Mouse (Mus musculus): Measurements from ENCODE around the gene Gm815. TPM values are rescaled to one million over a fixed set of nuclear protein-coding genes. Genes with fewer than 3 reads are reported as not detected.

Gene Gm815
- not detected in 2 replicates for polyA plus RNA-seq (2014; fragmentation: Nextera tagmentation; extraction: Ambion mirVana)

DNA sequence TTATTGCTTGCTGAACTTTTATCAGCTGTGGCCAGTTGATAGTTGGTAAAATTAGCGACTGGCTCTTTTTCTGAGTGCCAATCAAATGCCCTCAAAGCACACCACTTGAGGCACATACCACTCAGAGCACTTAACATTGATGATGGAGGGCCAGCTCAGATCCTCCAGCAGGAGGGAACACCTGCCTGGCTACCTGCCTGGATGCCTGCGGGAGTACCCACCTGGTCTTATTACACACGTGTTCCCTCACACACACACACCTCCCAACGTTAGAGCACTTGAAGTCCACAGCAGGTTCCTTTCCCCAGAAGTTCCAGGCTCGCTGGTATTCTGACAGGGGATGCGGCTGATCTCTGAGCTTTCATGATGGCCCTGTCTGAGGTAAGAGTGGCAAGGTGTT is at the start of gene Gm815:
Gene Gm815 (plus strand): TSS at position 266 of the 400 bp plus-strand sequence.
- ATAC-seq (ENCODE audit: low FRiP score, low TSS enrichment) (no peak), DNase-seq (no peak)
- no peak within 1 kb of the TSS for H3K27ac ChIP-seq (replicated peaks; ENCODE audit: low read depth, low read length)
- H3K27me3 ChIP-seq (ENCODE audit: control insufficient read depth, insufficient read depth, low read length): no peaks in the 10 kb centered on the region
- H3K4me2 ChIP-seq (ENCODE audit: low read length): no peak within 1 kb of the TSS
- no peaks in the 10 kb centered on the region for H3K4me1 ChIP-seq (ENCODE audit: control insufficient read depth, insufficient read depth, low read length)
- no peak within 1 kb of the TSS for H3K4me3 ChIP-seq (replicated peaks; ENCODE audit: low read depth, low read length)
- 89% methylated on average over 6 of the region's 6 CpGs for WGBS
- H3K36me3 ChIP-seq (ENCODE audit: control insufficient read depth, insufficient read depth, low read length): no peaks in the 10 kb centered on the region
- H3K9me3 ChIP-seq (ENCODE audit: control insufficient read depth, low read length): no peaks in the 10 kb centered on the region
- H3K9ac ChIP-seq (replicated peaks; ENCODE audit: low read length): no peak within 1 kb of the TSS

DNA sequence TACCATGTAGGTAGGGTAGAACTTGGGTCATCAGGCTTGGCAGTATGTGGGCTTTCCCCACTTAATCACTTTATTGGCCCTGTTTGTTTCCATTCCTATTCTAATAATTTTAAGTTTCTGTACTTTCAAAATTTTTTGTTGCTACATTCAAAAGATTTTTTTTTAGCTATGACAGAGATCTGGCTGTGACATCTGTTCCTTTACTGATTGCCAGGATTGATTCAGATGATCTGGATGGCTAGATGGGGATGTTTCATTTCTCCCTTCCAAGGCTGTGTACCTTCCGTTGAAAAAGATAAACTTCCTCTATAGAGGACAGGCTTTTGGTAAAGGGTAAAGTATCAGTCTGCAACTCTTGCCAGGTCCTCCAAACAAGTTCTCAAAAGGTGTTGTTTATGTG is 48.1 kb upstream of the Gm815 start:
- ATAC-seq (ENCODE audit: low FRiP score, low TSS enrichment): no peak
- H3K4me3 ChIP-seq (replicated peaks; ENCODE audit: low read depth, low read length): no peak overlapping the region
- H3K36me3 ChIP-seq (ENCODE audit: control insufficient read depth, insufficient read depth, low read length): no peaks in the 10 kb centered on the region
- DNase-seq: no peak
- no peak overlapping the region for H3K4me2 ChIP-seq (ENCODE audit: low read length)
- H3K9ac ChIP-seq (replicated peaks; ENCODE audit: low read length): no peak overlapping the region
- no peaks in the 10 kb centered on the region for H3K4me1 ChIP-seq (ENCODE audit: control insufficient read depth, insufficient read depth, low read length)
- no peaks in the 10 kb centered on the region for H3K27me3 ChIP-seq (ENCODE audit: control insufficient read depth, insufficient read depth, low read length)
- WGBS: 90% methylated on average over 1 of the region's 1 CpGs
- H3K9me3 ChIP-seq (ENCODE audit: control insufficient read depth, low read length): no peaks in the 10 kb centered on the region
- H3K27ac ChIP-seq (replicated peaks; ENCODE audit: low read depth, low read length): no peak overlapping the region

DNA sequence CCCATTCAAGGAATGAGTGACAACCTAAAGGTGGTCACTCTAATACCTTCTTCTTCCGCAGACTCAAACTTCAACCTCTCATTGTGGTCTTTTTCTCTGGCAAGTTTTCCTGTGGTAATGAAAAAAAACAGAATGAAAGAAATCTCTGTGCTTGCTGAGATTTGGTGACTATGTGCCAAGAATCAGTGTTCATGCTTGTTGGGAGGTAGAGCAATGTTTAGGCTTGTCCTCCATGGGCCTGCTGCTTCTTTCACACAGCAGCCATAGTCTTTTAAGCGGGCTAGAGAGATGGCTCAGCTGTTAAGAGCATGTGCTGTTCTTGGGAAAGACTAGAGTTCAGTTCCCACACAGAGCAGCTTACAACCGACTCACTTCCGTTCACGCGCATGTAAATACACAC is 41.8 kb upstream of the Gm815 start:
- Histone ChIP-seq H3K27ac (replicated peaks; ENCODE audit: low read depth, low read length) (peak overlapping the region; percentile 97), H3K9ac (replicated peaks; ENCODE audit: low read length) (no peak overlapping the region), H3K9me3 (ENCODE audit: control insufficient read depth, low read length) (no peaks in the 10 kb centered on the region), H3K4me2 (ENCODE audit: low read length) (no peak overlapping the region), H3K36me3 (ENCODE audit: control insufficient read depth, insufficient read depth, low read length) (no peaks in the 10 kb centered on the region), H3K4me1 (ENCODE audit: control insufficient read depth, insufficient read depth, low read length) (peaks cover 24% of the 10 kb centered on the region), H3K4me3 (replicated peaks; ENCODE audit: low read depth, low read length) (no peak overlapping the region), H3K27me3 (ENCODE audit: control insufficient read depth, insufficient read depth, low read length) (no peaks in the 10 kb centered on the region)
- DNase-seq (no peak), ATAC-seq (ENCODE audit: low FRiP score, low TSS enrichment) (no peak)
- WGBS: 79% methylated on average over 6 of the region's 6 CpGs

DNA sequence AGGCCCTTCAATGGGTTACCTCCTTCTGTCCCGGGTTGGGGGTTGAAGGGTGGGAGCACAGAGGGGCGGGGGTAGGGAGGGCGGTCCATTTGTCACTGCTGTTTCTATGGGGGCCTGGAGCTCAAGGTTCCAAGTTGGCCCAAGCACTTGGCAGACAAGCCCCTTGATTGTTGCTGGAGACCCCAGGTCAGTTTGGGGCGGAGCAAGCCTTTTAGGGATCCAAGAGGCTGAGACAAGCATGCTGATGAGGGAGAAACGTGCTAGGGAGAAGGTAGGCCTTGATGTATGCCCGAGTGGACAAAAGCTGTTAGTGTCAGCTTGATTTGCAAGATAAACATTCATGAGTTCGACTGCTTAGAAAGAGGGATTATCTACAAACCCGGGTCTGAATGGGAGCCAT is 40.9 kb upstream of the Gm815 start:
- 1% methylated on average over 8 of the region's 8 CpGs for WGBS
- peak; percentile 81 for DNase-seq
- Histone ChIP-seq H3K4me1 (ENCODE audit: control insufficient read depth, insufficient read depth, low read length) (peaks cover 24% of the 10 kb centered on the region), H3K36me3 (ENCODE audit: control insufficient read depth, insufficient read depth, low read length) (no peaks in the 10 kb centered on the region), H3K9me3 (ENCODE audit: control insufficient read depth, low read length) (no peaks in the 10 kb centered on the region), H3K27ac (replicated peaks; ENCODE audit: low read depth, low read length) (peak overlapping the region; percentile 97), H3K9ac (replicated peaks; ENCODE audit: low read length) (0 out of 2 replicates have a peak overlapping the region, but pooled peaks have one; percentile 12), H3K4me3 (replicated peaks; ENCODE audit: low read depth, low read length) (peak overlapping the region; percentile 27; the same call in 1 of the 2 replicates), H3K4me2 (ENCODE audit: low read length) (peak overlapping the region; percentile 63), H3K27me3 (ENCODE audit: control insufficient read depth, insufficient read depth, low read length) (no peaks in the 10 kb centered on the region)
- ATAC-seq (ENCODE audit: low FRiP score, low TSS enrichment): peak; percentile 81; the same call in 1 of the 2 replicates

DNA sequence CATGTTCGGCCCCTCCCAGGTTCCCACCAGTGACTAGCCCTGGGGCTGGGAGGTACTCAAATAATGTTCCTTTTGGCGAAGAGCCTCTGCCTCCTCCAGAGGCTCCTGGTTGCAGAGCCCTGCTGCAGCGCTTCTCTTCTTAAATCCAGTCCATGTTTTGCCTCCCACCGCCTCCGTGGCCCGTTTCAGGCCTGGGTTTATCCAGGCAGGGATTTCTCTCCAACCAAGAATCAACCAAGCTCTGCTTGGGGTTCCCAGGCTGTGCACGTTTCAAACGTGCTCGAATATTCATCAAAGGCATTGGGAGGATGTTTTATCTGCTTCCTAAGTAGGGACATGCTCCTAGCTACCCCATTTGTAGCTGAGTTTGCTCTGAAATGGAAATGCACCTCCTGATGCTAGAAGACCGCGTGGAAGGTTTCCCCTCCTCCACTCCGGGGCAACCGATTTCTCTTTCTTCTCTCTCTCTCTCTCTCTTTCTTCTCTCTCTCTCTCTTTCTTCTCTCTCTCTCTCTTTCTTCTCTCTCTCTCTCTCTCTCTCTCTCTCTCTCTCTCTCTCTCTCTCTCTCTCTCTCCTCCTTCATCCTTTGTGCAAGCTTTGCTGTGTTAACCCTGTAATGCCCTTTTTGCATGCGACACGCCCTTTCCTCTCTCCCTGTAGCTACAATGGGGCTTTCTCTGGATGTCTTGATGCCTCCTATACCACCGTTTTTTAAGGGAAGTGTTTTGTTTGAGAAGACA is 40.2 kb upstream of the Gm815 start:
- H3K27me3 ChIP-seq (ENCODE audit: control insufficient read depth, insufficient read depth, low read length): no peaks in the 10 kb centered on the region
- H3K9me3 ChIP-seq (ENCODE audit: control insufficient read depth, low read length): no peaks in the 10 kb centered on the region

DNA sequence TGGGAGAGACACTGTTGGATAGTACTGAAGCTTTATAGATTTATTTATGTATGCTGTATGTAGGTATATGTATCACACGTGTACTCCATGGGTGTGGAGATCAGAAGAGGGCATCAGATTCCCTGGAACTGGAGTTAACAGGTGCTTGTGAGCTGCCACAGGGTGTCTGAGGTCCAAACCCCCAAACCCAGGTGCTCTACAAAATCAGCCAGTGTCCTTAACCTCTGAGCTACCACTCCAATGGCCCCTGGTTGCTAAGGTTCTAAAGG is 39.7 kb upstream of the Gm815 start:
- WGBS: 0% methylated on average over 1 of the region's 1 CpGs
- DNase-seq: no peak
- H3K27ac ChIP-seq (replicated peaks; ENCODE audit: low read depth, low read length): peak overlapping the region; percentile 97
- H3K9me3 ChIP-seq (ENCODE audit: control insufficient read depth, low read length): no peaks in the 10 kb centered on the region
- peaks cover 24% of the 10 kb centered on the region for H3K4me1 ChIP-seq (ENCODE audit: control insufficient read depth, insufficient read depth, low read length)
- no peaks in the 10 kb centered on the region for H3K27me3 ChIP-seq (ENCODE audit: control insufficient read depth, insufficient read depth, low read length)
- peak overlapping the region; percentile 27 for H3K4me3 ChIP-seq (replicated peaks; ENCODE audit: low read depth, low read length)
- ATAC-seq (ENCODE audit: low FRiP score, low TSS enrichment): no peak
- H3K9ac ChIP-seq (replicated peaks; ENCODE audit: low read length): peak overlapping the region; percentile 62
- no peaks in the 10 kb centered on the region for H3K36me3 ChIP-seq (ENCODE audit: control insufficient read depth, insufficient read depth, low read length)
- H3K4me2 ChIP-seq (ENCODE audit: low read length): peak overlapping the region; percentile 63

More for the DNA sequence above, 40.2 kb upstream of the Gm815 start:
- Histone ChIP-seq H3K27ac (replicated peaks; ENCODE audit: low read depth, low read length) (peak overlapping the region; percentile 97), H3K36me3 (ENCODE audit: control insufficient read depth, insufficient read depth, low read length) (no peaks in the 10 kb centered on the region), H3K4me2 (ENCODE audit: low read length) (peak overlapping the region; percentile 63), H3K9ac (replicated peaks; ENCODE audit: low read length) (peak overlapping the region; percentile 62), H3K4me3 (replicated peaks; ENCODE audit: low read depth, low read length) (peak overlapping the region; percentile 27), H3K4me1 (ENCODE audit: control insufficient read depth, insufficient read depth, low read length) (peaks cover 24% of the 10 kb centered on the region)
- peak; percentile 99 for DNase-seq
- 0% methylated on average over 16 of the region's 16 CpGs for WGBS
- peak; percentile 93 for ATAC-seq (ENCODE audit: low FRiP score, low TSS enrichment)

DNA sequence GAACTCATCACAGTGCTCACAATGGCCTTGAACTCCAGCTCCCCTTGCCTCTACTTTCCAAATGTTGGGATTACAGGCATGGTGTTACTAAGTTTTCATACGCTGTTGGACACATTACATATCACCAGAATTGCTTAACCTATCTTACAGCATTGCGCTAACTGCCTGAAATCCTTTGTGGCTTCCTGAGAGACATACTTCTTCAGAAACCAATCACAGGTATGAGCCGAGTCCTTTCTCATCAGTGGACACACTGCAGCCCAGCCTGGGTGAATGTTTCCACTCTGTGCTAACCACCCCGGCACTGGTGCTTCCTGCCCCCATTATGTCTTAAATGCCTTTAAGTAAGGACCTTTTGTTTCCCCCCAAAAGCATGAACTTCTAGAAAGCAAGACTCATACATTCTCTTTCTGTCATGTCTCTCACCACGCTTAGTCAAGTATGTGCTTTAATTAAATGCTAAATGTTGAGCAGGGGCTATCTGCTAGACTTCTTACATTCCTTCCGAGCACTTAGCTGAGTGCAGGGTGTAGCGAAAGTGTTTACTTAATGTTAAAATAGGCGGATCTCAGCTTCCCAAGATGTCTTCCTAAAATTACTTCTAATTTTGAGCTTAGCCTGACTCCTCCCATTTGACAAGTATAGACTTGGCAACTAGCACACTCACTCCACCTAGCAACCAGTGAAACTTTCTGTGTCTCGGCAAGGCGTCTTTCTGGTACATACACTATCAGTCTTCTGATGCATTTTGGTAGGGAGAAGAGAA is 34.5 kb upstream of the Gm815 start:
- 79% methylated on average over 10 of the region's 10 CpGs for WGBS
- ATAC-seq (ENCODE audit: low FRiP score, low TSS enrichment): no peak

DNA sequence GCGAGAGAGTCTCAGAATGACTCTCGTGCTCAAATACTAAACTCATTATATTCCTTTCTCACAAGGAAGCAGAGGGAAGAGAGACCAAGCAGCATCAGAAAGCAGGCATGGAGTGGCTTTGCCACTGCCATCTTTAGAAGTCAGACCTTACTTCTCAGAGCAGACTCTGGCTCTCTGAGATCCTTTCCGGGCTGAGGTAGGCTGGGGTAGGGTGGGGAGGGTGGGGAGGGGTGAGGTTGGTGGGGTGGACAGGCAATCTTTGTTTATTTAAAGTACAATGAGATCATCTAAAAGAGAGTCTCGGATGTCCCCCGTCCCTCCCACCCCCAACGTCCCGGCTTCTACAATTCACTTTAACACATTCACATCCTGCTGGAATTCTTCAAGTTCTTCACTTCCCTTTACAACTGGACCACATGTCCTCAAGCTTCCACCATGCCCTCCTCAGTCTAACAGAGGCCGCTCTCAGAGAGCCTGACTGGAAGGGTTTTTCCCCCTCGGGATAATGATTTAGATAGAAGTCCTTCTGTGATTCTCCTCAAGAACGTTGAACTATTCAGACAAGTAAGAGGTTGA is 33.3 kb upstream of the Gm815 start:
- Histone ChIP-seq H3K9ac (replicated peaks; ENCODE audit: low read length) (no peak overlapping the region), H3K36me3 (ENCODE audit: control insufficient read depth, insufficient read depth, low read length) (no peaks in the 10 kb centered on the region), H3K4me3 (replicated peaks; ENCODE audit: low read depth, low read length) (no peak overlapping the region), H3K27me3 (ENCODE audit: control insufficient read depth, insufficient read depth, low read length) (no peaks in the 10 kb centered on the region), H3K4me2 (ENCODE audit: low read length) (no peak overlapping the region), H3K4me1 (ENCODE audit: control insufficient read depth, insufficient read depth, low read length) (no peaks in the 10 kb centered on the region), H3K27ac (replicated peaks; ENCODE audit: low read depth, low read length) (no peak overlapping the region), H3K9me3 (ENCODE audit: control insufficient read depth, low read length) (no peaks in the 10 kb centered on the region)
- no peak for ATAC-seq (ENCODE audit: low FRiP score, low TSS enrichment)
- WGBS: 66% methylated on average over 10 of the region's 10 CpGs
- no peak for DNase-seq

More for the DNA sequence above, 34.5 kb upstream of the Gm815 start:
- H3K4me2 ChIP-seq (ENCODE audit: low read length): no peak overlapping the region
- H3K4me1 ChIP-seq (ENCODE audit: control insufficient read depth, insufficient read depth, low read length): peaks cover 11% of the 10 kb centered on the region
- no peak for DNase-seq
- no peaks in the 10 kb centered on the region for H3K27me3 ChIP-seq (ENCODE audit: control insufficient read depth, insufficient read depth, low read length)
- H3K36me3 ChIP-seq (ENCODE audit: control insufficient read depth, insufficient read depth, low read length): no peaks in the 10 kb centered on the region
- no peaks in the 10 kb centered on the region for H3K9me3 ChIP-seq (ENCODE audit: control insufficient read depth, low read length)
- H3K4me3 ChIP-seq (replicated peaks; ENCODE audit: low read depth, low read length): no peak overlapping the region
- H3K9ac ChIP-seq (replicated peaks; ENCODE audit: low read length): no peak overlapping the region
- no peak overlapping the region for H3K27ac ChIP-seq (replicated peaks; ENCODE audit: low read depth, low read length)

All from midbrain, embryonic 14.5 days (tissue).